ENCODE assay signal across 14 mouse cellular contexts in the genomic region with DNA sequence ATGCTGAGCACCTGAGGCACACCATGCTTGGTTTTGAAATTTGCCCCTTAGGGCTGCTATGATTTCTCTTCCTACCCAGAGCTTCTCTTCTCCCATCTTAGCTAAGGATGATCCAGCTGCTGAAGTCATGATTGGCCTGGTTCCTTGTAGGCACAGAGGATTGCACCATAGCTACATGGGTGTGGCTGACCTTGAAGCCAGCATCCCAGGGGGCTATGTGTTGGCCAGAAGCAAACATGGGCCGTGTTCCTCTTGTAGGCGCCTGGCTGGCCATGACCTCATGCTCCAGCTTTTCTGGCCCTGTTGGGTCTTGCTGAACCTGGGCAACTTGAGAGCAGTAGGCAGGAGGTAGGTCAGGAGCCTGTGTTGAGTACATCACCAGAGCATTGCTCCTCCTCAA. TPM values are rescaled to one million over a fixed set of nuclear protein-coding genes. Genes with fewer than 3 reads are reported as not detected.
A peak's percentile ranks its signal among the peaks of the same experiment; 100 is the strongest.
DNase-seq lines count a peak whose midpoint lies in the region; ATAC-seq lines count a peak whose summit lies in the region.
"Had no signal": no experiment of that assay in that cellular context is flagged by ENCODE, and none has a peak within 500 bp of the region (broad histone marks: within the 10 kb centered on the region; RNA-seq: fewer than 3 reads in every experiment).

No protein-coding gene starts in this region.

- intact Hi-C loops in heart, postnatal 14 days (cut with DNase I): no loop called here

- H3K27ac ChIP-seq in heart, embryonic 11.5 days (ENCODE audit: low read depth, low read length): no peak overlapping the region
- peak overlapping the region; percentile 80 for H3K27ac ChIP-seq in brown adipose tissue, adult 24 weeks (replicated peaks; ENCODE audit: low read depth, low read length)
- no peak overlapping the region for H3K27ac ChIP-seq in midbrain, embryonic 14.5 days (replicated peaks; ENCODE audit: low read depth, low read length)
- H3K27ac ChIP-seq: hindbrain, embryonic 14.5 days; limb, embryonic 10.5 days had no signal

- H3K9ac ChIP-seq in heart, embryonic 11.5 days (ENCODE audit: low read depth, low read length): no peak overlapping the region
- H3K9ac ChIP-seq in midbrain, embryonic 14.5 days (replicated peaks; ENCODE audit: low read length): no peak overlapping the region
- H3K9ac ChIP-seq: forebrain, postnatal 0 days; hindbrain, embryonic 14.5 days had no signal

- no peak overlapping the region for H3K4me3 ChIP-seq in heart, embryonic 11.5 days (ENCODE audit: low read depth, low read length)
- no peak overlapping the region for H3K4me3 ChIP-seq in brown adipose tissue, adult 24 weeks (ENCODE audit: insufficient read depth, low read depth, low read length)
- no peak overlapping the region for H3K4me3 ChIP-seq in midbrain, embryonic 14.5 days (replicated peaks; ENCODE audit: low read depth, low read length)
- H3K4me3 ChIP-seq: limb, embryonic 10.5 days; megakaryocyte, embryonic 14.5 days had no signal

- H3K27me3 ChIP-seq in heart, embryonic 11.5 days (ENCODE audit: control insufficient read depth, insufficient read depth, low read length): no peaks in the 10 kb centered on the region
- H3K27me3 ChIP-seq in midbrain, embryonic 14.5 days (ENCODE audit: control insufficient read depth, insufficient read depth, low read length): no peaks in the 10 kb centered on the region
- H3K27me3 ChIP-seq: megakaryocyte, embryonic 14.5 days had no signal

- ATAC-seq in heart, embryonic 11.5 days (replicated peaks; ENCODE audit: insufficient number of reproducible peaks, low FRiP score, low TSS enrichment): no peak
- ATAC-seq in midbrain, embryonic 14.5 days (ENCODE audit: low FRiP score, low TSS enrichment): no peak
- ATAC-seq in inflammation-experienced regulatory T-cells, adult 6 months: no peak
- ATAC-seq: forebrain, postnatal 0 days had no signal

- H3K4me2 ChIP-seq in heart, embryonic 11.5 days: no peak overlapping the region
- H3K4me2 ChIP-seq in midbrain, embryonic 14.5 days (ENCODE audit: low read length): no peak overlapping the region
- H3K4me2 ChIP-seq: hindbrain, embryonic 14.5 days had no signal

- peaks cover 47% of the 10 kb centered on the region for H3K4me1 ChIP-seq in heart, embryonic 11.5 days (ENCODE audit: control insufficient read depth, insufficient read depth, low read length)
- peaks cover 72% of the 10 kb centered on the region for H3K4me1 ChIP-seq in brown adipose tissue, adult 24 weeks (ENCODE audit: control insufficient read depth, insufficient read depth, insufficient read length, low read length)
- peaks cover 19% of the 10 kb centered on the region for H3K4me1 ChIP-seq in midbrain, embryonic 14.5 days (ENCODE audit: control insufficient read depth, insufficient read depth, low read length)

- WGBS in heart, embryonic 11.5 days (ENCODE audit: insufficient replicate concordance): 84% methylated on average over 2 of the region's 2 CpGs
- WGBS in midbrain, embryonic 14.5 days: 95% methylated on average over 2 of the region's 2 CpGs

- H3K36me3 ChIP-seq in heart, embryonic 11.5 days (ENCODE audit: control insufficient read depth, insufficient read depth, low read length): peaks cover 4% of the 10 kb centered on the region
- peaks cover 8% of the 10 kb centered on the region for H3K36me3 ChIP-seq in midbrain, embryonic 14.5 days (ENCODE audit: control insufficient read depth, insufficient read depth, low read length)

- peak; percentile 99 for DNase-seq in heart, adult 11 months
- DNase-seq in 3134 (ENCODE audit: extremely low read depth, insufficient read length, low spot score): peak; percentile 59
- DNase-seq in heart, postnatal 14 days: peak; percentile 74 to 77
- DNase-seq in midbrain, embryonic 14.5 days: no peak
- DNase-seq in cerebellum, postnatal 4 days (ENCODE audit: low spot score in 2 of 2): no peak
- DNase-seq: forebrain, postnatal 0 days; spleen, adult 18-20 months; thymus, postnatal 14 days had no signal

- no peaks in the 10 kb centered on the region for H3K9me3 ChIP-seq in heart, embryonic 11.5 days (replicated peaks; ENCODE audit: control insufficient read depth, low read length)
- H3K9me3 ChIP-seq in midbrain, embryonic 14.5 days (ENCODE audit: control insufficient read depth, low read length): no peaks in the 10 kb centered on the region
- H3K9me3 ChIP-seq: limb, embryonic 10.5 days; megakaryocyte, embryonic 14.5 days had no signal

RNA-seq across cellular contexts. Expression of gene Bicd2, which starts 23.3 kb away (rescaled TPM):
- polyA plus RNA-seq in heart, embryonic 11.5 days (2014; fragmentation: Nextera tagmentation; extraction: Ambion mirVana): 34.0 and 42.8 TPM in 2 replicates
- polyA plus RNA-seq in brown adipose tissue, adult 24 weeks (2012; ENCODE audit: insufficient read depth, insufficient read length, missing spikeins): 34.0 and 37.1 TPM in 2 replicates
- total RNA-seq in heart, postnatal 14 days (2021): 10 to 100 TPM; 72.1 to 77.7 TPM
- polyA plus RNA-seq in midbrain, embryonic 14.5 days (2014; fragmentation: Nextera tagmentation; extraction: Ambion mirVana): 25.3 and 30.1 TPM in 2 replicates
- 1 to 10 TPM; 5.8 to 7.1 (median 6.6) TPM for polyA plus RNA-seq in inflammation-experienced regulatory T-cells, adult 6 months (2017; shearing (Covaris generic))

RNA-seq across cellular contexts. Expression of gene Fgd3, which starts 44.6 kb away (rescaled TPM):
- 0.10 and 0.64 TPM in 2 replicates for polyA plus RNA-seq in heart, embryonic 11.5 days (2014; fragmentation: Nextera tagmentation; extraction: Ambion mirVana)
- polyA plus RNA-seq in brown adipose tissue, adult 24 weeks (2012; ENCODE audit: insufficient read depth, insufficient read length, missing spikeins): 0.59 and 1.1 TPM in 2 replicates
- 1 to 10 TPM in 1 of 2 experiments, under 1 TPM in 1; 0.79 to 1.5 TPM for total RNA-seq in heart, postnatal 14 days (2021)
- polyA plus RNA-seq in midbrain, embryonic 14.5 days (2014; fragmentation: Nextera tagmentation; extraction: Ambion mirVana): 1.8 and 2.0 TPM in 2 replicates
- polyA plus RNA-seq in inflammation-experienced regulatory T-cells, adult 6 months (2017; shearing (Covaris generic)): 10 to 100 TPM; 10.4 to 19.8 (median 16.3) TPM

RNA-seq across cellular contexts. Expression of gene Ippk, which starts 56.3 kb away (rescaled TPM):
- polyA plus RNA-seq in heart, embryonic 11.5 days (2014; fragmentation: Nextera tagmentation; extraction: Ambion mirVana): 11.1 and 11.6 TPM in 2 replicates
- 4.4 and 5.9 TPM in 2 replicates for polyA plus RNA-seq in brown adipose tissue, adult 24 weeks (2012; ENCODE audit: insufficient read depth, insufficient read length, missing spikeins)
- 1 to 10 TPM; 7.1 to 7.4 TPM for total RNA-seq in heart, postnatal 14 days (2021)
- 11.3 and 15.7 TPM in 2 replicates for polyA plus RNA-seq in midbrain, embryonic 14.5 days (2014; fragmentation: Nextera tagmentation; extraction: Ambion mirVana)
- 1 to 10 TPM; 3.8 to 5.3 (median 4.3) TPM for polyA plus RNA-seq in inflammation-experienced regulatory T-cells, adult 6 months (2017; shearing (Covaris generic))

Comparison
In these comparisons a context has a peak if more than half of its experiments do, and no peak if none do; other contexts are left out.
1. DNase-seq: peak in heart, adult 11 months (single experiment), 3134 (single experiment) and heart, postnatal 14 days (2 of 2); none in midbrain, embryonic 14.5 days (single experiment) and cerebellum, postnatal 4 days (0 of 2).